Mouse (Mus musculus): Measurements from ENCODE around the gene Aunip.

GRCm38 (mm10) chr4:134510396-134510795 lies 403 bp upstream of the Aunip start:
- TF ChIP-seq CTCF (IDR thresholded peaks at IDR 0.05; ENCODE audit: low read depth) (no peak), EP300 (IDR thresholded peaks at IDR 0.05; ENCODE audit: low read depth) (no peak)
